Mouse (Mus musculus): Measurements from ENCODE around the gene Gm20696. TPM values are rescaled to one million over a fixed set of nuclear protein-coding genes. Genes with fewer than 3 reads are reported as not detected.

The Gm20696 gene
- polyA plus RNA-seq, 1 experiment from 2014 or later, result 6.3 TPM

DNA sequence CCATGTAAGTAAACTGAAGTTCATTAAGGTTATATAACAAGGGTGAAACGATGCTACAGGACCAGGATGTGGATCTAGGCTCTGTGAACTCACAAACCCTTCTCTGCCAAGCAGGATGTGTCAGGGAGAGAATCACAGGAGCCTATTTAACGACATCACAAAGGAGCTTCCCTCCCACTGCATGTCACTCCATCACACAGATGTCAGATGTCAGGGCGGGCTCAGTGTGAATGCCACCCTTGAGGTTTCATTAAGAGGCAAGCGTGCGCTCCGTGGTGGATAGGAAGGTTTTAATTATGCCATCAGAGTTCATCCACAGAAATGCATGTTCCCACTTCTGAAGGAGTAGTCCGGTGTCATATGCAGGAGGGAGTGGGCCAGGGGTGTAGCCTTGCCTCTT is 60.5 kb downstream of the Gm20696 start:
- H3K36me3 ChIP-seq (ENCODE audit: control insufficient read depth, insufficient read depth), result no peaks in the 10 kb centered on the region
- H3K4me1 ChIP-seq (replicated peaks; ENCODE audit: control insufficient read depth, insufficient read depth, low read length), result no peaks in the 10 kb centered on the region
- ATAC-seq, result peak; percentile 67
- no peak overlapping the region for H3K27ac ChIP-seq (ENCODE audit: low read length)
- H3K9ac ChIP-seq (replicated peaks; ENCODE audit: low read depth, low read length), result no peak overlapping the region
- WGBS, result 52% methylated on average over 7 of the region's 7 CpGs
- H3K9me3 ChIP-seq (ENCODE audit: control insufficient read depth, low read length), result no peaks in the 10 kb centered on the region
- no peaks in the 10 kb centered on the region for H3K27me3 ChIP-seq (replicated peaks; ENCODE audit: control insufficient read depth, insufficient read depth, low read length)
- H3K4me3 ChIP-seq (replicated peaks; ENCODE audit: low read length), result no peak overlapping the region
- H3K4me2 ChIP-seq (ENCODE audit: low read length), result no peak overlapping the region

DNA sequence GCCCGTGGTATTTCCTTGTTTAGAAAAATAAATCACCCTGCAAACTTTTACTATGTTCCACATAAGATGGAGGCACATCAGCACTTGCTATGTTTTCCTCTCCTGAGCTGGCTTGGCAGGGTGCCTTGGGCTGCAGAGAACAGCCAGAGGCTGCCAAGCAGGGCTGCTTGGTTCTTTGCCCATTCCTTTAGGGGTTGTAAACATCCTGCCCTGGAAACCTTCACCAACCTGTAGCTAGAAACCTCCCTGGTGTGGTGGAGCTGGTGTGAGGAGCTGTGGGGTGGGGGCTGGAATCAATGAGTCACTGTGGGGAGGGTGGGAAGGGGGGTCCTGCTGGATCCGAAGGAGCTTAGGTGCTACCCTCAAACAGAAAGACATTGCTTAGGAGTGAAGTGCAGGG is 61.8 kb downstream of the Gm20696 start:
- H3K9me3 ChIP-seq (ENCODE audit: control insufficient read depth, low read length), result no peaks in the 10 kb centered on the region
- no peak for ATAC-seq
- H3K4me3 ChIP-seq (replicated peaks; ENCODE audit: low read length), result no peak overlapping the region
- H3K27ac ChIP-seq (ENCODE audit: low read length), result no peak overlapping the region
- no peaks in the 10 kb centered on the region for H3K36me3 ChIP-seq (ENCODE audit: control insufficient read depth, insufficient read depth)
- 51% methylated on average over 2 of the region's 2 CpGs for WGBS
- peaks cover 2% of the 10 kb centered on the region for H3K4me1 ChIP-seq (replicated peaks; ENCODE audit: control insufficient read depth, insufficient read depth, low read length)
- no peak overlapping the region for H3K9ac ChIP-seq (replicated peaks; ENCODE audit: low read depth, low read length)
- H3K27me3 ChIP-seq (replicated peaks; ENCODE audit: control insufficient read depth, insufficient read depth, low read length), result no peaks in the 10 kb centered on the region
- no peak overlapping the region for H3K4me2 ChIP-seq (ENCODE audit: low read length)

DNA sequence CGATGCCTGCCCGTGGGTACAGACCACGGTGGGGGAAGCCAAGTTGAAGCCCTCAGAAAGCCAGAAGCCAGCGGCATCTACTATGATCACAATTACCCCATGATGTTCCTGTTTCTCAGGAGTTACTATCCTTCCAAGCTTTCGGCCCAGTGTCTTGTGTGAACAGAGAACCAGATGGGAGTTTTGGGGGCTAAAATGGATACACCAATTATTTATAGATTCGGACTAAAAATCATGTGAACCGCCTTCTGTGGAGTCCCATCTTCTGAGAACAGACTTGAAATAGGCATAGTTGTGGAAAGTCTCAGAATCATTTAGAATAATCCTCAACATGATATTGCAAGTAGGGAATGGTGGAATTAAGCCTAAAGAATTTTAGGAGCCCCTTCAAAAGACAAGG is 64.2 kb downstream of the Gm20696 start:
- H3K9ac ChIP-seq (replicated peaks; ENCODE audit: low read depth, low read length), result no peak overlapping the region
- peaks cover 7% of the 10 kb centered on the region for H3K4me1 ChIP-seq (replicated peaks; ENCODE audit: control insufficient read depth, insufficient read depth, low read length)
- H3K4me2 ChIP-seq (ENCODE audit: low read length), result no peak overlapping the region
- 89% methylated on average over 7 of the region's 7 CpGs for WGBS
- no peak overlapping the region for H3K27ac ChIP-seq (ENCODE audit: low read length)
- H3K4me3 ChIP-seq (replicated peaks; ENCODE audit: low read length), result no peak overlapping the region
- H3K27me3 ChIP-seq (replicated peaks; ENCODE audit: control insufficient read depth, insufficient read depth, low read length), result no peaks in the 10 kb centered on the region
- H3K9me3 ChIP-seq (ENCODE audit: control insufficient read depth, low read length), result no peaks in the 10 kb centered on the region
- H3K36me3 ChIP-seq (ENCODE audit: control insufficient read depth, insufficient read depth), result no peaks in the 10 kb centered on the region
- no peak for ATAC-seq

DNA sequence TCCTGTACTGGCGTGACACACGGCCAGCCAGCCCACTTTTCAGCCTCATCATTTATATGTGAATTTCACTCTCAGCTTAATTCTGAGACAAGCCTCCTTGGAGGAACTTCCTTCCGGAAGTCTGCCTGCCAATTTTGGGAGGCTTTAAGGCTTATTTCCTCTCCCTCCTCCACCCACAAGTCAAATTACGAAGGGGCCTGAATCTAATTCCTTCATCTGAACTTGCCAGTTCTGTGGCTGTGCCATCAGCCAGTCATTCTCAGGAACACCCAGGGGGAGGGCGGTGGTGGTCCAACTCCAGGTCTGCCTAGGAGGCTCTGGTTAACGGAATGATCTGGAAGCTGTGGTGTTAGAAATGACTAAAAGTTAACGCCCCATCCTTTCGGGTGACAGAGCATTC is 65.7 kb downstream of the Gm20696 start:
- Histone ChIP-seq H3K4me2 (ENCODE audit: low read length) (no peak overlapping the region), H3K4me1 (replicated peaks; ENCODE audit: control insufficient read depth, insufficient read depth, low read length) (peaks cover 7% of the 10 kb centered on the region), H3K9me3 (ENCODE audit: control insufficient read depth, low read length) (no peaks in the 10 kb centered on the region), H3K36me3 (ENCODE audit: control insufficient read depth, insufficient read depth) (no peaks in the 10 kb centered on the region), H3K9ac (replicated peaks; ENCODE audit: low read depth, low read length) (no peak overlapping the region), H3K27me3 (replicated peaks; ENCODE audit: control insufficient read depth, insufficient read depth, low read length) (no peaks in the 10 kb centered on the region), H3K27ac (ENCODE audit: low read length) (0 out of 2 replicates have a peak overlapping the region, but pooled peaks have one; percentile 24), H3K4me3 (replicated peaks; ENCODE audit: low read length) (no peak overlapping the region)
- 75% methylated on average over 8 of the region's 8 CpGs for WGBS
- no peak for ATAC-seq

- Histone ChIP-seq H3K36me3 (ENCODE audit: control insufficient read depth, insufficient read depth) (no peaks in the 10 kb centered on the region), H3K4me1 (replicated peaks; ENCODE audit: control insufficient read depth, insufficient read depth, low read length) (peaks cover 7% of the 10 kb centered on the region), H3K27me3 (replicated peaks; ENCODE audit: control insufficient read depth, insufficient read depth, low read length) (no peaks in the 10 kb centered on the region), H3K4me2 (ENCODE audit: low read length) (peak overlapping the region; percentile 33), H3K9ac (replicated peaks; ENCODE audit: low read depth, low read length) (no peak overlapping the region), H3K9me3 (ENCODE audit: control insufficient read depth, low read length) (no peaks in the 10 kb centered on the region), H3K27ac (ENCODE audit: low read length) (0 out of 2 replicates have a peak overlapping the region, but pooled peaks have one; percentile 24), H3K4me3 (replicated peaks; ENCODE audit: low read length) (no peak overlapping the region; the same call in 1 of the 2 replicates)
- peak; percentile 80 for ATAC-seq
- WGBS, result 24% methylated on average over 10 of the region's 10 CpGs
Observed at GRCm38 (mm10) chr6:99600168-99600793, 66.3 kb downstream of the Gm20696 start.

DNA sequence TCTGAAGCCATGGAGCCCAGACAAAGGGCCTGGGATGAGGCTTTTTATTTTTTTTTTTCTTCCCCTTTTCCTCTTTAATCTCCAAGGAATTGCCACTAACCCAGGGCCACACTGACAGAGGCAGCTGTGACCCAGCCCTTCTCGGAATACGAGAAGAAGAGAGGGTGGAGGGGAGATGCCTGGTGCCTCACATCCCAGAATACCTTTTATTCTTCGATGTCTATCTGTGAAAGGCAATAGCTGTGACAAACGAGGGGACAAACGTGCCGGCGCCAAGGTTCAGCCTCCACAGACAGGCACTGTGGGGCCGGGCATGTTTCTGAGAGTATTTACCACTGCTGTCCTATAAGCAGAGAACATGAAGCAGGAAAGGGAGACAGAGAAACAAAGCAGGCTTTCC is 66.9 kb downstream of the Gm20696 start:
- H3K4me1 ChIP-seq (replicated peaks; ENCODE audit: control insufficient read depth, insufficient read depth, low read length), result peaks cover 7% of the 10 kb centered on the region
- peak overlapping the region; percentile 41 for H3K9ac ChIP-seq (replicated peaks; ENCODE audit: low read depth, low read length)
- WGBS, result 5% methylated on average over 8 of the region's 8 CpGs
- no peaks in the 10 kb centered on the region for H3K9me3 ChIP-seq (ENCODE audit: control insufficient read depth, low read length)
- H3K4me3 ChIP-seq (replicated peaks; ENCODE audit: low read length), result no peak overlapping the region
- no peak for ATAC-seq
- H3K36me3 ChIP-seq (ENCODE audit: control insufficient read depth, insufficient read depth), result no peaks in the 10 kb centered on the region
- H3K27ac ChIP-seq (ENCODE audit: low read length), result peak overlapping the region; percentile 65; the same call in 1 of the 2 replicates
- no peaks in the 10 kb centered on the region for H3K27me3 ChIP-seq (replicated peaks; ENCODE audit: control insufficient read depth, insufficient read depth, low read length)
- H3K4me2 ChIP-seq (ENCODE audit: low read length), result peak overlapping the region; percentile 38

DNA sequence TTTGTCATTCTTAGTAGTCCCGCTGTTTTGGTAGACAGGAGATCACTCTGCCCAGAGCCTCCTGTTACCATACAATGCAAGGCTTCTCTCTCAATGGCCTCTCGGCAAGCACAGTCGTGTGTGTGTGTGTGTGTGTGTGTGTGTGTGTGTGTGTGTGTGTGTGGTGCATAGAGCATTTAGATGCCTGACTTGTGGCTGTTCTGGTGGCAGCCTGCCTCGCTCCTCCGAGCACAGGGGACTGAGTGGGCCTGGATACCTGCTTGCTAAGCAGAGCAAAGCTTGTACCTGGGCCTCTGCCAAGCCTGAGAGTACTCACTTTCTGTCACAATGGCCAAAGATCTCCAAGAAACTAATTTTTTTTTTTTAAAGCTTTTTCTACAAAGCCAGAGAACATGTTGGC is 67.4 kb downstream of the Gm20696 start:
- no peaks in the 10 kb centered on the region for H3K27me3 ChIP-seq (replicated peaks; ENCODE audit: control insufficient read depth, insufficient read depth, low read length)
- no peak overlapping the region for H3K4me3 ChIP-seq (replicated peaks; ENCODE audit: low read length)
- H3K36me3 ChIP-seq (ENCODE audit: control insufficient read depth, insufficient read depth), result no peaks in the 10 kb centered on the region
- ATAC-seq, result 0 out of 2 replicates have a peak, but pooled peaks have one; percentile 38
- peaks cover 7% of the 10 kb centered on the region for H3K4me1 ChIP-seq (replicated peaks; ENCODE audit: control insufficient read depth, insufficient read depth, low read length)
- no peaks in the 10 kb centered on the region for H3K9me3 ChIP-seq (ENCODE audit: control insufficient read depth, low read length)
- peak overlapping the region; percentile 41; the same call in 1 of the 2 replicates for H3K9ac ChIP-seq (replicated peaks; ENCODE audit: low read depth, low read length)
- H3K27ac ChIP-seq (ENCODE audit: low read length), result no peak overlapping the region
- WGBS, result 16% methylated on average over 5 of the region's 5 CpGs
- H3K4me2 ChIP-seq (ENCODE audit: low read length), result no peak overlapping the region

GRCm38 (mm10) chr6:99577040-99577439 is 89.6 kb downstream of the Gm20696 start:
- peak; percentile 59; the same call in 1 of the 2 replicates for ATAC-seq
- Histone ChIP-seq H3K4me1 (replicated peaks; ENCODE audit: control insufficient read depth, insufficient read depth, low read length) (peaks cover 9% of the 10 kb centered on the region), H3K4me3 (replicated peaks; ENCODE audit: low read length) (no peak overlapping the region), H3K4me2 (ENCODE audit: low read length) (no peak overlapping the region), H3K9ac (replicated peaks; ENCODE audit: low read depth, low read length) (no peak overlapping the region), H3K36me3 (ENCODE audit: control insufficient read depth, insufficient read depth) (no peaks in the 10 kb centered on the region), H3K27me3 (replicated peaks; ENCODE audit: control insufficient read depth, insufficient read depth, low read length) (no peaks in the 10 kb centered on the region), H3K27ac (ENCODE audit: low read length) (no peak overlapping the region), H3K9me3 (ENCODE audit: control insufficient read depth, low read length) (no peaks in the 10 kb centered on the region)
- 28% methylated on average over 6 of the region's 6 CpGs for WGBS

DNA sequence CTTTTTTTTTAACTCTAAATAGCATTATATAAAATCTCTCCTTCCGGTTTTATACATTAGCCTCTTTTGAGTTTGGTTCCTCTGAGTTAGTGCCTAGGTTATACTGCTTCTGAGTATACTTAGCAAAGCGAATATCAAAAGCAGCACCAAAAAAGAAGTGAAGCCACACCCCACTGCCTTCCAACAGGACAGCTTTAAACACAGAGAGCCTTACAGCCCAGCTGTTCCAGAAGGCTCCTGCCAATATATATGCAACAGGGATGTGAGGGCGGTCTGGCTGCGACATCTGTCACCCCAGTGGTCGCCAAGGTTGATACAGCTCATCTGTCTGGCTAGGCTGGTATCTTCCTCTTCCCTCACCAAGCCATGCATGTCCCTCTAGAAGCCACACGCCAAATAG is 91.0 kb downstream of the Gm20696 start:
- Histone ChIP-seq H3K4me1 (replicated peaks; ENCODE audit: control insufficient read depth, insufficient read depth, low read length) (peaks cover 9% of the 10 kb centered on the region), H3K9me3 (ENCODE audit: control insufficient read depth, low read length) (no peaks in the 10 kb centered on the region), H3K36me3 (ENCODE audit: control insufficient read depth, insufficient read depth) (no peaks in the 10 kb centered on the region), H3K4me3 (replicated peaks; ENCODE audit: low read length) (no peak overlapping the region), H3K27ac (ENCODE audit: low read length) (no peak overlapping the region), H3K9ac (replicated peaks; ENCODE audit: low read depth, low read length) (no peak overlapping the region), H3K27me3 (replicated peaks; ENCODE audit: control insufficient read depth, insufficient read depth, low read length) (no peaks in the 10 kb centered on the region), H3K4me2 (ENCODE audit: low read length) (no peak overlapping the region)
- ATAC-seq, result no peak
- WGBS, result 87% methylated on average over 6 of the region's 6 CpGs

DNA sequence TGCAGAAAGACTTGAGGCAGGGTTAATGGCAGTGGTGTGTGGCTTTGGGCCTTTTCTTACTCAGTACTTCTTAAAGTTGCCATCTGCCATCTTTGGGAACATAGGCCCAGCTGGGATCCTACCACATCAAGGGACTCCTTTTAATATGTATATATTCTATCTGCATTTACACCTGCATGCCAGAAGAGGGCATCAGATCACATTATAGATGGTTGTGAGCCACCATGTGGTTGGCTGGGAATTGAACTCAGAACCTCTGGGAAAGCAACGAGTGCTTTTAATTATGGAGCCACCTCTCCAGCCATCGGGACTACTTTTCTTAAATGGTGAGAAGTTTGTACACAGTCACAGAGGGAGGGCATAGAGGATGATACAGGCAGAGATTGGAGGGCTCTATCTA is 93.3 kb downstream of the Gm20696 start:
- Histone ChIP-seq H3K4me3 (replicated peaks; ENCODE audit: low read length) (no peak overlapping the region), H3K36me3 (ENCODE audit: control insufficient read depth, insufficient read depth) (no peaks in the 10 kb centered on the region), H3K27me3 (replicated peaks; ENCODE audit: control insufficient read depth, insufficient read depth, low read length) (no peaks in the 10 kb centered on the region), H3K27ac (ENCODE audit: low read length) (no peak overlapping the region), H3K4me2 (ENCODE audit: low read length) (no peak overlapping the region), H3K9me3 (ENCODE audit: control insufficient read depth, low read length) (no peaks in the 10 kb centered on the region), H3K9ac (replicated peaks; ENCODE audit: low read depth, low read length) (no peak overlapping the region), H3K4me1 (replicated peaks; ENCODE audit: control insufficient read depth, insufficient read depth, low read length) (peaks cover 9% of the 10 kb centered on the region)
- WGBS, result 96% methylated on average over 2 of the region's 2 CpGs
- no peak for ATAC-seq
